14 mouse cellular contexts compared by ENCODE assay signal in the genomic region with DNA sequence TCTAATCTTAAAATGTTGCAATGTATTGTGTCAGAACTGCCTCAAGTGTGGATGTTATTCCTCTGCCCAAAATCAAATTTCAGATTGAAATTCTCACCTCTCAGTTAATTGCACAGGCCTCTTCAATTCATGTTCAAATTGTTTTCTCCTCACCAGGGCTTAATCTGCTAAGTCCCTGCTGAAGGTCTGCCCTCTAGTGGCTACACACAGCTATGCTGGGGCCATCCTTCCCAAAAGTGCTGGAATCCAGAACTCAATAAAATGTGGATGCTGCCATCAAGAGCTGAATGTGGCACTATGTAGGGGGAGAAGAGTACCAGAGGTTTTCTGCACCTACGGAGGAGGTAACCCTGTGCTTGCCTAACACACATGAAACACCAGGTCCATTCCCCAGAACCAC. TPM values are rescaled to one million over a fixed set of nuclear protein-coding genes. Genes with fewer than 3 reads are reported as not detected.
DNase-seq lines count a peak whose midpoint lies in the region; ATAC-seq and TF ChIP-seq lines count a peak whose summit lies in the region.
"Had no signal": no experiment of that assay in that cellular context is flagged by ENCODE, and none has a peak within 500 bp of the region (broad histone marks: within the 10 kb centered on the region; RNA-seq: fewer than 3 reads in every experiment).

No protein-coding gene starts in this region.

- H3K9ac ChIP-seq in kidney, postnatal 0 days (ENCODE audit: low read depth, low read length), result no peak overlapping the region
- H3K9ac ChIP-seq: hindbrain, embryonic 15.5 days had no signal

- no peaks in the 10 kb centered on the region for H3K27me3 ChIP-seq in kidney, postnatal 0 days (ENCODE audit: insufficient read depth, low read length)
- H3K27me3 ChIP-seq: hindbrain, embryonic 15.5 days had no signal

- H3K4me1 ChIP-seq in kidney, postnatal 0 days (replicated peaks; ENCODE audit: insufficient read depth, low read length), result no peaks in the 10 kb centered on the region
- H3K4me1 ChIP-seq: hindbrain, embryonic 15.5 days; limb, embryonic 10.5 days had no signal

- H3K4me3 ChIP-seq in kidney, postnatal 0 days (replicated peaks; ENCODE audit: low read depth, low read length), result no peak overlapping the region
- H3K4me3 ChIP-seq: hindbrain, embryonic 15.5 days; limb, embryonic 10.5 days had no signal

- no peaks in the 10 kb centered on the region for H3K36me3 ChIP-seq in kidney, postnatal 0 days (ENCODE audit: insufficient read depth, low read length)
- H3K36me3 ChIP-seq: hindbrain, embryonic 15.5 days; limb, embryonic 10.5 days had no signal

- no peak for ATAC-seq in kidney, postnatal 0 days (replicated peaks; ENCODE audit: low FRiP score, low read depth)

- 54% methylated on average over 1 of the region's 1 CpGs for WGBS in kidney, postnatal 0 days

- no peak overlapping the region for H3K4me2 ChIP-seq in kidney, postnatal 0 days (ENCODE audit: low read length)
- H3K4me2 ChIP-seq: hindbrain, embryonic 15.5 days; midbrain, embryonic 11.5 days had no signal

- no peaks in the 10 kb centered on the region for H3K9me3 ChIP-seq in kidney, postnatal 0 days (replicated peaks; ENCODE audit: low read length)
- H3K9me3 ChIP-seq: hindbrain, embryonic 15.5 days; limb, embryonic 10.5 days had no signal

- H3K27ac ChIP-seq in kidney, postnatal 0 days, result no peak overlapping the region
- H3K27ac ChIP-seq: hindbrain, embryonic 15.5 days; limb, embryonic 10.5 days had no signal

- peak; percentile 60 for TF ChIP-seq CTCF in kidney, postnatal 0 days (IDR thresholded peaks at IDR 0.05; ENCODE audit: low read depth)

- peak; percentile 3 to 6 for DNase-seq in cerebellum, postnatal 10 days
- DNase-seq in cerebellum, adult 9-10 months, result no peak
- no peak for DNase-seq in kidney, postnatal 0 days (ENCODE audit: low spot score)
- no peak for DNase-seq in kidney, adult 11 months
- DNase-seq in 3T3-L1 (ENCODE audit: low read depth, low spot score), result peak; percentile 66
- peak; percentile 5 for DNase-seq in adrenal gland, postnatal 25 days
- no peak for DNase-seq in spleen, adult 18-20 months
- DNase-seq in frontal cortex, postnatal 25 days (ENCODE audit: low spot score in 2 of 2), result no peak
- DNase-seq: cerebellum, adult 11-12 months had no signal

RNA-seq across cellular contexts. Expression of gene Kap, which starts 41.2 kb away (rescaled TPM):
- 659 and 874 TPM in 2 replicates for polyA plus RNA-seq in kidney, postnatal 0 days (2015; fragmentation: Nextera tagmentation; extraction: Ambion mirVana)
- total RNA-seq in adrenal gland, postnatal 25 days (2021), result not detected in 2 replicates
- polyA plus RNA-seq: C2C12; frontal cortex, adult 2 months; hindbrain, embryonic 15.5 days; limb, embryonic 10.5 days; midbrain, embryonic 11.5 days had no signal

Comparison
In these comparisons a context has a peak if more than half of its experiments do, and no peak if none do; other contexts are left out.
1. DNase-seq: peak in cerebellum, postnatal 10 days (2 of 2), 3T3-L1 (single experiment) and adrenal gland, postnatal 25 days (single experiment); none in cerebellum, adult 9-10 months (single experiment), kidney, postnatal 0 days (single experiment), kidney, adult 11 months (single experiment), spleen, adult 18-20 months (0 of 2) and frontal cortex, postnatal 25 days (0 of 2).